Mouse (Mus musculus) liver, embryonic 11.5 days (tissue): ENCODE data around the gene Pola1. TPM values are rescaled to one million over a fixed set of nuclear protein-coding genes. Genes with fewer than 3 reads are reported as not detected.

Experiments used
- ATAC-seq: fragments of 200-750 bp; cut with Nextera tagmentation; replicated peaks from 2 replicates; pipeline ENCODE4 v1.8.0; 2017; ENCODE audit warnings: moderate number of reproducible peaks, mild to moderate bottlenecking, moderate TSS enrichment, moderate library complexity; ENCODE audit not compliant: low FRiP score
- DNase-seq: peaks from one replicate; pipeline ENCODE4 v3.0.0-alpha.2; 2017; ENCODE audit warnings: low spot score
- H3K27ac ChIP-seq: fragments of 300-500 bp; sonication (generic); 2 replicates; pipeline ENCODE4 v1.5.1; 2014; ENCODE audit warnings: mild to moderate bottlenecking, low read depth, low read length, control low read depth
- H3K27me3 ChIP-seq: fragments of 300-500 bp; sonication (generic); replicated peaks from 2 replicates; pipeline ENCODE4 v1.6.1; 2014; ENCODE audit warnings: low read length, mixed read lengths; ENCODE audit not compliant: control insufficient read depth, insufficient read depth
- H3K36me3 ChIP-seq: fragments of 300-500 bp; sonication (generic); 2 replicates; pipeline ENCODE4 v1.6.1; 2014; ENCODE audit warnings: mild to moderate bottlenecking, low read length, moderate library complexity, mixed read lengths; ENCODE audit not compliant: control insufficient read depth, insufficient read depth
- H3K4me1 ChIP-seq: fragments of 300-500 bp; sonication (generic); replicated peaks from 2 replicates; pipeline ENCODE4 v1.6.1; 2014; ENCODE audit warnings: low read length, mixed read lengths; ENCODE audit not compliant: control insufficient read depth, insufficient read depth
- H3K4me2 ChIP-seq: fragments of 300-500 bp; sonication (generic); 2 replicates; pipeline ENCODE4 v1.6.1; 2014; ENCODE audit warnings: mild to moderate bottlenecking, control low read depth, moderate library complexity
- H3K4me3 ChIP-seq: fragments of 300-500 bp; sonication (generic); 2 replicates; pipeline ENCODE4 v1.5.1; 2014; ENCODE audit warnings: low read depth, low read length, control low read depth
- H3K9ac ChIP-seq: fragments of 300-500 bp; sonication (generic); 2 replicates; pipeline ENCODE4 v1.6.1; 2014; ENCODE audit warnings: low read depth, low read length, control low read depth
- H3K9me3 ChIP-seq: fragments of 300-500 bp; sonication (generic); 2 replicates; pipeline ENCODE4 v1.6.1; 2016; ENCODE audit warnings: low read length, inconsistent platforms, mixed read lengths; ENCODE audit not compliant: control insufficient read depth
- WGBS: fragments of 180-500 bp; shearing (Covaris S2); extraction: QIAGEN DNeasy Blood & Tissue Kit; methylation state at CpG from one replicate; pipeline ENCODE4 v1.1.7; 2014; 5-methylcytosine and 5-hydroxymethylcytosine counted together
- polyA plus RNA-seq: library from polyadenylated mRNA; unstranded; fragments of >200 nt; fragmentation: Nextera tagmentation; extraction: Ambion mirVana; gene quantifications from 2 replicates; pipeline ENCODE4 v1.2.1, GENCODE M21; 2014

The Pola1 gene
- 25.4 and 26.7 TPM in 2 replicates for polyA plus RNA-seq

- DNase-seq: peak; percentile 79
- Histone ChIP-seq H3K36me3 (no peaks in the 10 kb centered on the region), H3K27ac (no peak within 1 kb of the TSS), H3K4me1 (no peaks in the 10 kb centered on the region), H3K4me3 (peak within 1 kb of the TSS; percentile 55), H3K9ac (peak within 1 kb of the TSS; percentile 66), H3K4me2 (peak within 1 kb of the TSS; percentile 68), H3K9me3 (no peaks in the 10 kb centered on the region), H3K27me3 (no peaks in the 10 kb centered on the region)
- WGBS: 18% methylated on average over 53 of the region's 53 CpGs
- peak; percentile 98 for ATAC-seq
Observed at GRCm38 (mm10) chrX:93631657-93632449, at the start of gene Pola1. TSS of gene Pola1 (minus strand) at chrX:93632155.

- Histone ChIP-seq H3K27ac (peak overlapping the region; percentile 52; the same call in 1 of the 2 replicates), H3K27me3 (no peaks in the 10 kb centered on the region; the same call in 1 of the 2 replicates), H3K36me3 (no peaks in the 10 kb centered on the region), H3K4me1 (no peaks in the 10 kb centered on the region; the same call in 1 of the 2 replicates), H3K9ac (peak overlapping the region; percentile 64; the same call in 1 of the 2 replicates), H3K4me3 (peak overlapping the region; percentile 50), H3K9me3 (no peaks in the 10 kb centered on the region), H3K4me2 (peak overlapping the region; percentile 66)
- DNase-seq (no peak), ATAC-seq (no peak)
- 62% methylated on average over 2 of the region's 2 CpGs for WGBS
Observed at GRCm38 (mm10) chrX:93676228-93676627, 44.3 kb upstream of the Pola1 start.

GRCm38 (mm10) chrX:93674836-93675795 lies 43.2 kb upstream of the Pola1 start:
- H3K4me2 ChIP-seq: peak overlapping the region; percentile 66
- no peaks in the 10 kb centered on the region for H3K9me3 ChIP-seq
- DNase-seq (peak; percentile 66), ATAC-seq (peak; percentile 100)
- peak overlapping the region; percentile 64 for H3K9ac ChIP-seq
- H3K4me3 ChIP-seq: peak overlapping the region; percentile 50
- H3K27me3 ChIP-seq: no peaks in the 10 kb centered on the region; the same call in 1 of the 2 replicates
- 13% methylated on average over 19 of the region's 19 CpGs for WGBS
- peak overlapping the region; percentile 89 for H3K27ac ChIP-seq
- H3K4me1 ChIP-seq: no peaks in the 10 kb centered on the region; the same call in 1 of the 2 replicates
- H3K36me3 ChIP-seq: no peaks in the 10 kb centered on the region

- Histone ChIP-seq H3K9me3 (no peaks in the 10 kb centered on the region), H3K27me3 (no peaks in the 10 kb centered on the region; the same call in 1 of the 2 replicates), H3K4me2 (peak overlapping the region; percentile 66), H3K36me3 (no peaks in the 10 kb centered on the region), H3K4me1 (no peaks in the 10 kb centered on the region; the same call in 1 of the 2 replicates), H3K27ac (peak overlapping the region; percentile 89), H3K9ac (peak overlapping the region; percentile 43; the same call in 1 of the 2 replicates), H3K4me3 (no peak overlapping the region; the same call in 1 of the 2 replicates)
- DNase-seq: no peak
- peak; percentile 18 for ATAC-seq
- 41% methylated on average over 3 of the region's 3 CpGs for WGBS
Observed at GRCm38 (mm10) chrX:93674432-93674831, 42.5 kb upstream of the Pola1 start.

- no peak for ATAC-seq
- 42% methylated on average over 4 of the region's 4 CpGs for WGBS
- Histone ChIP-seq H3K27me3 (no peaks in the 10 kb centered on the region), H3K9me3 (no peaks in the 10 kb centered on the region), H3K4me2 (no peak overlapping the region), H3K9ac (no peak overlapping the region), H3K36me3 (no peaks in the 10 kb centered on the region), H3K4me3 (no peak overlapping the region), H3K27ac (no peak overlapping the region), H3K4me1 (no peaks in the 10 kb centered on the region)
- no peak for DNase-seq
Observed at GRCm38 (mm10) chrX:93664787-93665186, 32.8 kb upstream of the Pola1 start.

GRCm38 (mm10) chrX:93663919-93664586 lies 32.1 kb upstream of the Pola1 start:
- 70% methylated on average over 5 of the region's 5 CpGs for WGBS
- Histone ChIP-seq H3K4me3 (no peak overlapping the region), H3K9me3 (no peaks in the 10 kb centered on the region), H3K4me2 (no peak overlapping the region), H3K36me3 (no peaks in the 10 kb centered on the region), H3K27ac (no peak overlapping the region), H3K9ac (no peak overlapping the region), H3K27me3 (no peaks in the 10 kb centered on the region), H3K4me1 (no peaks in the 10 kb centered on the region)
- no peak for DNase-seq
- no peak for ATAC-seq

- H3K36me3 ChIP-seq: no peaks in the 10 kb centered on the region
- H3K27me3 ChIP-seq: no peaks in the 10 kb centered on the region
- no peak overlapping the region for H3K27ac ChIP-seq
- no peak overlapping the region for H3K4me3 ChIP-seq
- H3K4me1 ChIP-seq: no peaks in the 10 kb centered on the region
- 77% methylated on average over 5 of the region's 5 CpGs for WGBS
- no peaks in the 10 kb centered on the region for H3K9me3 ChIP-seq
- H3K9ac ChIP-seq: no peak overlapping the region
- DNase-seq: no peak
- no peak overlapping the region for H3K4me2 ChIP-seq
- no peak for ATAC-seq
Observed at GRCm38 (mm10) chrX:93655153-93655552, 23.2 kb upstream of the Pola1 start.
